Mouse (Mus musculus) intestine, embryonic 14.5 days (tissue): ENCODE results near the gene Flot1. TPM values are rescaled to one million over a fixed set of nuclear protein-coding genes. Genes with fewer than 3 reads are reported as not detected.
"Not testable (repeated sequence)": the region's sequence is repeated elsewhere in the genome, so short reads cannot be mapped to it uniquely, and the experiment has no call there.

Experiments used
- ATAC-seq: fragments of 200-750 bp; cut with Nextera tagmentation; replicated peaks from 2 replicates; pipeline ENCODE4 v1.8.0; 2017; ENCODE audit warnings: low read depth, moderate number of reproducible peaks, moderate TSS enrichment, moderate library complexity; ENCODE audit not compliant: low FRiP score, low TSS enrichment
- DNase-seq: peaks from one replicate; pipeline ENCODE4 v3.0.0-alpha.2; 2018; ENCODE audit warnings: low spot score
- H3K27ac ChIP-seq: fragments of 300-500 bp; sonication (generic); 2 replicates; pipeline ENCODE4 v1.5.1; 2014; ENCODE audit warnings: low read depth, mild to moderate bottlenecking, control low read depth
- H3K27me3 ChIP-seq: fragments of 300-500 bp; sonication (generic); replicated peaks from 2 replicates; pipeline ENCODE4 v1.6.1; 2014; ENCODE audit warnings: low read length, control low read depth; ENCODE audit not compliant: control insufficient read depth, insufficient read depth
- H3K36me3 ChIP-seq: fragments of 300-500 bp; sonication (generic); 2 replicates; pipeline ENCODE4 v1.6.1; 2014; ENCODE audit warnings: low read length, control low read depth; ENCODE audit not compliant: control insufficient read depth, insufficient read depth
- H3K4me1 ChIP-seq: fragments of 300-500 bp; sonication (generic); replicated peaks from 2 replicates; pipeline ENCODE4 v1.6.1; 2014; ENCODE audit warnings: low read length, control low read depth, mixed read lengths; ENCODE audit not compliant: control insufficient read depth, insufficient read depth
- H3K4me2 ChIP-seq: fragments of 300-500 bp; sonication (generic); 2 replicates; pipeline ENCODE4 v1.6.1; 2014; ENCODE audit warnings: low read length
- H3K4me3 ChIP-seq: fragments of 300-500 bp; sonication (generic); 2 replicates; pipeline ENCODE4 v1.5.1; 2014; ENCODE audit warnings: low read depth, low read length, control low read depth, mixed read lengths
- H3K9ac ChIP-seq: fragments of 300-500 bp; sonication (generic); 2 replicates; pipeline ENCODE4 v1.6.1; 2014; ENCODE audit warnings: mild to moderate bottlenecking, low read length
- H3K9me3 ChIP-seq: fragments of 300-500 bp; sonication (generic); 2 replicates; pipeline ENCODE4 v1.6.1; 2016; ENCODE audit warnings: low read length, control low read depth; ENCODE audit not compliant: control insufficient read depth
- WGBS: fragments of 180-500 bp; shearing (Covaris S2); extraction: QIAGEN DNeasy Blood & Tissue Kit; methylation state at CpG from one replicate; pipeline ENCODE4 v1.1.7; 2014; 5-methylcytosine and 5-hydroxymethylcytosine counted together
- polyA plus RNA-seq: library from polyadenylated mRNA; unstranded; fragments of >200 nt; fragmentation: Nextera tagmentation; extraction: Ambion mirVana; gene quantifications from 2 replicates; pipeline ENCODE4 v1.2.1, GENCODE M21; 2014

Flot1 gene
- polyA plus RNA-seq, 1 experiment from 2014 or later = 42.5 TPM

DNA sequence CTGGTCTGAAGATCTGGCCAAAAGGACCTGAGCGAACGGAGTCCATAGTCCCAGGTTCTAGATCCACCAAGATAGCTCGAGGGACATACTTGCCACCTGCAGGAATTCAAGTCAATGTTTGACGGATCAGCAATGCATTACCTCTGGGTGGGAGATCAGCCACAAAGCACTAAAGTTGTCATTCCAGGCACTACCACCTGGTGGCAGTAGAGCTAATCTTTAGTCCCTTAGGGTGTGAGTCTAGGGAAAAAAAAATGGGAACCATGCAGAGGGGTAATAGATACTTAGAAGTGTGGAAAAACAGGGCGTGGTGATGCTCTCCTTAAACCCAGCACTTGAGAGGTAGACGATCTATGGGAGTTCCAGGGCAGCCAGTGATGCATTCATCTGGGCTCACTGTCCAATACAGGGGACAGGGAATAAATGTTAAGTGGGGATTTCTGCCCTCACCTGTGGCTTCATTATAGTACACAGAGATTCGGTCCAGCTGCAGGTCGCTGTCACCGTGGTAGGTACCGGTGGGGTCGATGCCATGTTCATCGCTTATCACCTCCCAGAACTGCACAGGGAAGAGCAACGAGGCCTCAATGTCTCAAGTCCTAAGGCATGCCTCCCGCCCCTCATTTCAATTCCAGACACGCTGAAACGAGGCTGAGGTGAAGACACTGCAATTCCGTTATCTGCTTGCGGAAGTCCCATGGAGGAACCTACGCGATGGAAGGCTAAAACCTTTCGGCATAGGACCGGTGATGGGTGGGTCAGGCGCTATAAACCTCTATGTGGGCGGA is 13.3 kb downstream of the Flot1 start:
- Histone ChIP-seq H3K9ac (peak overlapping the region; percentile 92), H3K4me1 (peaks cover 31% of the 10 kb centered on the region), H3K27ac (peak overlapping the region; percentile 97), H3K4me2 (peak overlapping the region; percentile 90), H3K27me3 (no peaks in the 10 kb centered on the region), H3K4me3 (peak overlapping the region; percentile 69), H3K36me3 (peaks cover 45% of the 10 kb centered on the region), H3K9me3 (no peaks in the 10 kb centered on the region)
- 7% methylated on average over 24 of the region's 24 CpGs for WGBS
- peak; percentile 91 for DNase-seq
- no peak for ATAC-seq

DNA sequence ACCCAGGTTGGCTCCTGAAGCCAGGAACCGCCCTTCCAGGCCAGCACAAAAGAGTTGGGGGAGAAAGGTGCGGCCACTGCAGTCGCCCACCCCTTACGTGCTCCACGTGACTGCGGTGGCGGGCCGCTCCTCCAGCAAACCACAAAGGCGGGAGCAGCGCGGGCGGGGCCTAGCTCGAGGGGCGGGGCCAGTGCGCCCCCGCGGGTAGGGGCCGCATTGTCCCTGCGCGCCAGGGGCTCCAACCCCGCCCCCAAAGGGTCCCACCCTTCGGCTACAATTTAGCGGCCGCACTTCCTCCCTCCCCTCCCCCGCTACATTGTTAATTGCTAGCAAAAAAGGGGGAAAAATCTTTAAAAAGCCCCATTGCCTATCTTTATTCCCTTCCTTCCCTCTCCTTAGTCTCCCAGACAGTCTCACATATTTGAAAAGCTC is 14.0 kb downstream of the Flot1 start:
- Histone ChIP-seq H3K4me3 (peak overlapping the region; percentile 69), H3K9me3 (no peaks in the 10 kb centered on the region)
- under 1% methylated on average over 25 of the region's 25 CpGs for WGBS

DNA sequence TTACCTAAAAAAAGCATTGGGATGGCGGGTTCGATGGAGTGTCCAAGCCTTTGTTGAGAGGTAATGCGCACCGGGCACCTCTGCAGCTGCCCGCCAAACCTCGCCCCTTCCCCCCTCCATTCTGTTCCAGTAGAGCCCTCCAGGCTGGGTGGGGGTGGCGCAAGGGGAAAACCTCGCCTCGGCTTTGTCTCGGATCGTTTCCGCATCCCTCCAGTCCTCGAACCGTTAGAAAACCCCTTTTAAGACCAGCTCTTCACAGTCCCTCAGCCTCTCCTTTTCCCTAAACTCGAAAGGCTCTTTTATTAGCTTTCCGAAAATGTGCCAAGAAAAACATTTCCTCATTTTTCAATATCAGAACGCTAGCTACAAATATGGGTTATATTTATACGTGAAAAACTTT is 14.5 kb downstream of the Flot1 start:
- WGBS = under 1% methylated on average over 18 of the region's 18 CpGs
- H3K9ac ChIP-seq = peak overlapping the region; percentile 92
- no peaks in the 10 kb centered on the region for H3K27me3 ChIP-seq
- ATAC-seq (no peak), DNase-seq (peak; percentile 86)
- peaks cover 31% of the 10 kb centered on the region for H3K4me1 ChIP-seq
- H3K4me3 ChIP-seq = peak overlapping the region; percentile 69
- peak overlapping the region; percentile 90 for H3K4me2 ChIP-seq
- peak overlapping the region; percentile 97 for H3K27ac ChIP-seq
- peaks cover 43% of the 10 kb centered on the region for H3K36me3 ChIP-seq
- H3K9me3 ChIP-seq = no peaks in the 10 kb centered on the region

More for the DNA sequence above, 14.0 kb downstream of the Flot1 start:
- H3K4me2 ChIP-seq = peak overlapping the region; percentile 90
- ATAC-seq (peak; percentile 34), DNase-seq (peak; percentile 95)
- peak overlapping the region; percentile 97 for H3K27ac ChIP-seq
- H3K27me3 ChIP-seq = no peaks in the 10 kb centered on the region
- peaks cover 31% of the 10 kb centered on the region for H3K4me1 ChIP-seq
- peaks cover 45% of the 10 kb centered on the region for H3K36me3 ChIP-seq
- H3K9ac ChIP-seq = peak overlapping the region; percentile 92

GRCm38 (mm10) chr17:35838122-35838544 is 15.1 kb downstream of the Flot1 start, which contains the start of gene Tubb5:
TSS of gene Tubb5 (minus strand) at chr17:35838306.
- H3K27me3 ChIP-seq = no peaks in the 10 kb centered on the region
- peak within 1 kb of the TSS; percentile 97 for H3K27ac ChIP-seq
- peak within 1 kb of the TSS; percentile 92 for H3K9ac ChIP-seq
- H3K36me3 ChIP-seq = peaks cover 37% of the 10 kb centered on the region
- no peaks in the 10 kb centered on the region for H3K9me3 ChIP-seq
- peaks cover 31% of the 10 kb centered on the region for H3K4me1 ChIP-seq
- WGBS = under 1% methylated on average over 29 of the region's 29 CpGs
- DNase-seq = peak; percentile 93
- peak; percentile 67 for ATAC-seq
- H3K4me2 ChIP-seq = peak within 1 kb of the TSS; percentile 90
- H3K4me3 ChIP-seq = peak within 1 kb of the TSS; percentile 69

DNA sequence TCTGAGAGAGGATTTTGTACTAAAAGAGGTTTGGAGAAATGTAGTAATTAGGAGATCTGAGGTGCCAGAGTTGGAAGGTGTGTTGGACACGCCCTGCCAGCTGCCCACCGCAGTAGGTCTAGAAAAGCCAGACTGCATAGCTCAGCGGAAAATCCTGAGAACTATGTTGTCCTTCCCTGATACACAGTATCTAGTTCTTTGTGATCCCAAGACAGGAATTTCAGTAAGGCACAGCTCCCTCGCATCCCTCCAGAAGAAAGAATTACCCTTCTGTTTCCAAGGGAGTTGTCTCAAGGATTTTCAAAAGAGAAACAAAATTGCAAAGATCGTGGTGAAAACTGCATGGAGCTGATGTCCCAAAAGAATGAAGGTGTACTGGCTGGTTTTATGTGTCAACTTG is 15.5 kb downstream of the Flot1 start:
- 0% methylated on average over 5 of the region's 5 CpGs for WGBS
- no peak for DNase-seq
- Histone ChIP-seq H3K9me3 (no peaks in the 10 kb centered on the region), H3K27me3 (no peaks in the 10 kb centered on the region), H3K36me3 (peaks cover 32% of the 10 kb centered on the region), H3K4me3 (peak overlapping the region; percentile 69), H3K4me2 (peak overlapping the region; percentile 78), H3K27ac (peak overlapping the region; percentile 97), H3K9ac (peak overlapping the region; percentile 92), H3K4me1 (peaks cover 31% of the 10 kb centered on the region)
- ATAC-seq = no peak

DNA sequence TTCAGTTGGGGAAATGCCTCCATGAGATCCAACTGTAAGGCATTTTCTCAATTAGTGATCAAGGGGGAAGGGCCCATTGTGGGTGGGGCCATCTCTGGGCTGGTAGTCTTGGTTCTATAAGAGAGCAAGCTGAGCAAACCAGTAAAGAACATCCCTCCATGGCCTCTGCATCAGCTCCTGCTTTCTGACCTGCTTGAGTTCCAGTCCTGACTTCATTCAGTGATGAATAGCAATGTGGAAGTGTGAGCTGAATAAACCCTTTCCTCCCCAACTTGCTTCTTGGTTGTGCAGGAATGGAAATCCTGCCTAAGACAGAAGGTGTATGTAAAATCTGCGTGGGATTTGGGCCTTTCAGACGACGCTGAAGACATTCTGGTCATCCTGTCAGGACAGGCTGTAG is 16.0 kb downstream of the Flot1 start:
- H3K36me3 ChIP-seq = peaks cover 28% of the 10 kb centered on the region
- peak overlapping the region; percentile 69 for H3K4me3 ChIP-seq
- not testable (repeated sequence) for ATAC-seq, DNase-seq, H3K27me3 ChIP-seq, H3K9me3 ChIP-seq
- H3K4me2 ChIP-seq = peak overlapping the region; percentile 78
- peaks cover 28% of the 10 kb centered on the region for H3K4me1 ChIP-seq
- WGBS = 58% methylated on average over 3 of the region's 3 CpGs
- H3K27ac ChIP-seq = peak overlapping the region; percentile 97
- H3K9ac ChIP-seq = peak overlapping the region; percentile 92

- Histone ChIP-seq H3K4me3 (peak overlapping the region; percentile 40), H3K27ac (peak overlapping the region; percentile 34; the same call in 1 of the 2 replicates), H3K36me3 (peaks cover 27% of the 10 kb centered on the region), H3K4me1 (peaks cover 14% of the 10 kb centered on the region), H3K9ac (peak overlapping the region; percentile 35; the same call in 1 of the 2 replicates), H3K27me3 (no peaks in the 10 kb centered on the region), H3K4me2 (peak overlapping the region; percentile 70), H3K9me3 (no peaks in the 10 kb centered on the region)
- 52% methylated on average over 14 of the region's 14 CpGs for WGBS
- DNase-seq = no peak
- ATAC-seq = no peak
Measured at GRCm38 (mm10) chr17:35840561-35840960, 17.5 kb downstream of the Flot1 start.

- peak; percentile 86 for ATAC-seq
- WGBS = under 1% methylated on average over 59 of the region's 59 CpGs
- peaks cover 9% of the 10 kb centered on the region for H3K4me1 ChIP-seq
Measured at GRCm38 (mm10) chr17:35841076-35841950, 18.3 kb downstream of the Flot1 start, which contains the start of gene Mdc1. TSS of gene Mdc1 (plus strand) at chr17:35841515.

More at GRCm38 (mm10) chr17:35841076-35841950, 18.3 kb downstream of the Flot1 start, which contains the start of gene Mdc1:
- peaks cover 27% of the 10 kb centered on the region for H3K36me3 ChIP-seq
- H3K27me3 ChIP-seq = no peaks in the 10 kb centered on the region
- H3K27ac ChIP-seq = peak within 1 kb of the TSS; percentile 66
- H3K9me3 ChIP-seq = no peaks in the 10 kb centered on the region
- H3K9ac ChIP-seq = peak within 1 kb of the TSS; percentile 75
- DNase-seq = peak; percentile 98
- H3K4me2 ChIP-seq = peak within 1 kb of the TSS; percentile 70
- H3K4me3 ChIP-seq = peak within 1 kb of the TSS; percentile 40
